Mouse (Mus musculus): ENCODE data around the gene Fas.

DNA sequence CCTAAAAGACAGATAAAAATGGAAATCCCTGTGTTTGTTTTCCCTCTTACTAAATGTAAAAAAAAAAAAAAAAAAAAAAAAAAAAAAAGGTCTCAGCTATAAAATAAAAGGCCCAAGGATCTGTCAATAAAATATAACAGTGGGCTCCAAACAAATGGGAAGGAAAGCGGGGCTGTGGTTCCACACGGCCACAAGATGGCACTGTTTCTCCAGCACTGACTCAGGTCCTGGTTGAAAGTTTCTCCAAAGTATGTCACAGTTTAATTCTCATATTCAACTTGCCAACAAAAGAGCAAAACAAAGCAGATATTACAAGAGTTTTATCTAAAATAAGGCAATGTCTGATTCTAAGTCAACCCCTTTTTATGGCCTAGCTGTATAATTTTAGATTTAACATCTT lies 43.8 kb downstream of the Fas start:
- TF ChIP-seq CTCF (IDR thresholded peaks at IDR 0.05; ENCODE audit: insufficient read depth, low read depth, low read length) (peak; percentile 60; the same call in 1 of the 2 replicates), POLR2A (IDR thresholded peaks at IDR 0.05; ENCODE audit: insufficient read depth, low read depth, low read length) (no peak)
